ENCODE assay signal across 8 mouse cellular contexts in the genomic region with DNA sequence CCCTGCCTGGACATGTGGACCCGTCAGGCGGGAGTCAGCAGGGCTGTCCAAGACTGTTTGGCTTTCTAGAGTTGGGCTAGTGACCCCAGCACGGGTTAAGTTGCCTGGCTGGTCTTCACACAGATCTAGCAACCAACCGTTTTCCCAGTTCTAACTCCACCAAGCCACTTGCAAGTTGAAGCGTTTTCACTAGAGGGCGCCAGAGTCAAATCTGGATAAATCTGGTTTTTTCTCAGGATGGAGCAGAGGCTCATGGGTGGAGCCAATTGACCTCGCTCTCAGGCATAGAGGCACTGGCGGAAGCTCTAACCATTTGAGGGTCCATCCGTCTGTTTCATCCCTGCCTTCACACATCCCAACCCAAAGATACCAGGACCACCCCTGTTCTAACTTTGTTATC. TPM values are rescaled to one million over a fixed set of nuclear protein-coding genes. Genes with fewer than 3 reads are reported as not detected.
A peak's percentile ranks its signal among the peaks of the same experiment; 100 is the strongest.
DNase-seq lines count a peak whose midpoint lies in the region; ATAC-seq and TF ChIP-seq lines count a peak whose summit lies in the region.

No protein-coding gene starts in this region.

- no peaks in the 10 kb centered on the region for H3K27me3 ChIP-seq in cerebellum, adult 2 months (ENCODE audit: control insufficient read depth, insufficient read depth, low read length)
- H3K27me3 ChIP-seq in forebrain, postnatal 0 days (ENCODE audit: insufficient read depth, low read length) = no peaks in the 10 kb centered on the region
- no peaks in the 10 kb centered on the region for H3K27me3 ChIP-seq in hindbrain, embryonic 10.5 days (ENCODE audit: insufficient read depth, poor library complexity, severe bottlenecking)
- no peaks in the 10 kb centered on the region for H3K27me3 ChIP-seq in limb, embryonic 11.5 days (ENCODE audit: control insufficient read depth, insufficient read depth, low read length)
- no peaks in the 10 kb centered on the region for H3K27me3 ChIP-seq in midbrain, embryonic 14.5 days (ENCODE audit: control insufficient read depth, insufficient read depth, low read length)

- H3K9ac ChIP-seq in forebrain, postnatal 0 days = no peak overlapping the region
- H3K9ac ChIP-seq in limb, embryonic 11.5 days (ENCODE audit: low read length) = no peak overlapping the region
- H3K9ac ChIP-seq in midbrain, embryonic 14.5 days (replicated peaks; ENCODE audit: low read length) = no peak overlapping the region

- peak; percentile 23; the same call in 1 of the 2 replicates for ATAC-seq in forebrain, postnatal 0 days
- no peak for ATAC-seq in limb, embryonic 11.5 days (ENCODE audit: insufficient number of reproducible peaks, low FRiP score, low TSS enrichment, low read depth)
- ATAC-seq in midbrain, embryonic 14.5 days (ENCODE audit: low FRiP score, low TSS enrichment) = no peak

- TF ChIP-seq CTCF in cerebellum, adult 2 months (IDR thresholded peaks at IDR 0.05; ENCODE audit: borderline replicate concordance, insufficient read depth, low read depth, low read length) = peak; percentile 67
- TF ChIP-seq CTCF in forebrain, postnatal 0 days (IDR thresholded peaks at IDR 0.05; ENCODE audit: low read depth) = peak; percentile 56

- no peak overlapping the region for H3K4me3 ChIP-seq in cerebellum, adult 2 months (replicated peaks; ENCODE audit: insufficient read depth, low read depth, low read length)
- H3K4me3 ChIP-seq in forebrain, postnatal 0 days (ENCODE audit: low read depth, low read length) = no peak overlapping the region
- H3K4me3 ChIP-seq in hindbrain, embryonic 10.5 days = peak overlapping the region; percentile 12; the same call in 1 of the 2 replicates
- no peak overlapping the region for H3K4me3 ChIP-seq in limb, embryonic 11.5 days (ENCODE audit: low read depth, low read length)
- H3K4me3 ChIP-seq in midbrain, embryonic 14.5 days (replicated peaks; ENCODE audit: low read depth, low read length) = no peak overlapping the region

- no peak overlapping the region for H3K4me2 ChIP-seq in forebrain, postnatal 0 days (ENCODE audit: low read depth)
- no peak overlapping the region for H3K4me2 ChIP-seq in limb, embryonic 11.5 days (ENCODE audit: low read depth, severe bottlenecking)
- peak overlapping the region; percentile 22 for H3K4me2 ChIP-seq in midbrain, embryonic 14.5 days (ENCODE audit: low read length)

- 23% methylated on average over 9 of the region's 9 CpGs for WGBS in cerebellum, adult 2 months
- 42% methylated on average over 9 of the region's 9 CpGs for WGBS in forebrain, postnatal 0 days
- 41% methylated on average over 9 of the region's 9 CpGs for WGBS in hindbrain, embryonic 10.5 days
- 44% methylated on average over 9 of the region's 9 CpGs for WGBS in limb, embryonic 11.5 days
- 44% methylated on average over 9 of the region's 9 CpGs for WGBS in midbrain, embryonic 14.5 days

- DNase-seq in 3T3-L1 (ENCODE audit: low read depth, low spot score) (peak; percentile 68), MN1 (ENCODE audit: low spot score) (peak; percentile 55)
- DNase-seq in cerebellum, adult 2 months = peak; percentile 57 to 63
- DNase-seq in forebrain, postnatal 0 days = peak; percentile 48
- DNase-seq in hindbrain, embryonic 10.5 days (ENCODE audit: low spot score) = peak; percentile 61
- peak; percentile 77 for DNase-seq in limb, embryonic 11.5 days (ENCODE audit: low spot score)
- peak; percentile 76 for DNase-seq in midbrain, embryonic 14.5 days
- DNase-seq in thymus, postnatal 14 days = peak; percentile 51

- no peak overlapping the region for H3K27ac ChIP-seq in cerebellum, adult 2 months (ENCODE audit: insufficient read depth, low read length)
- no peak overlapping the region for H3K27ac ChIP-seq in forebrain, postnatal 0 days (ENCODE audit: low read depth, low read length)
- H3K27ac ChIP-seq in hindbrain, embryonic 10.5 days = no peak overlapping the region
- no peak overlapping the region for H3K27ac ChIP-seq in limb, embryonic 11.5 days (replicated peaks; ENCODE audit: low read depth, low read length)
- H3K27ac ChIP-seq in midbrain, embryonic 14.5 days (replicated peaks; ENCODE audit: low read depth, low read length) = no peak overlapping the region

- H3K36me3 ChIP-seq in forebrain, postnatal 0 days (ENCODE audit: insufficient read depth) = no peaks in the 10 kb centered on the region
- no peaks in the 10 kb centered on the region for H3K36me3 ChIP-seq in hindbrain, embryonic 10.5 days
- no peaks in the 10 kb centered on the region for H3K36me3 ChIP-seq in limb, embryonic 11.5 days (ENCODE audit: control insufficient read depth, insufficient read depth, low read length)
- H3K36me3 ChIP-seq in midbrain, embryonic 14.5 days (ENCODE audit: control insufficient read depth, insufficient read depth, low read length) = no peaks in the 10 kb centered on the region

- no peak for TF ChIP-seq POLR2A in cerebellum, adult 2 months (IDR thresholded peaks at IDR 0.05; ENCODE audit: borderline replicate concordance, insufficient read depth, low read length)

- H3K4me1 ChIP-seq in cerebellum, adult 2 months (ENCODE audit: control insufficient read depth, insufficient read depth, low read length) = no peaks in the 10 kb centered on the region
- H3K4me1 ChIP-seq in forebrain, postnatal 0 days (ENCODE audit: insufficient read depth) = no peaks in the 10 kb centered on the region
- peaks cover 8% of the 10 kb centered on the region; the same call in 1 of the 2 replicates for H3K4me1 ChIP-seq in hindbrain, embryonic 10.5 days (replicated peaks)
- no peaks in the 10 kb centered on the region for H3K4me1 ChIP-seq in limb, embryonic 11.5 days (ENCODE audit: control insufficient read depth, insufficient read depth, low read length)
- peaks cover 5% of the 10 kb centered on the region for H3K4me1 ChIP-seq in midbrain, embryonic 14.5 days (ENCODE audit: control insufficient read depth, insufficient read depth, low read length)

- H3K9me3 ChIP-seq in forebrain, postnatal 0 days (ENCODE audit: low read length) = no peaks in the 10 kb centered on the region
- no peaks in the 10 kb centered on the region for H3K9me3 ChIP-seq in hindbrain, embryonic 10.5 days
- H3K9me3 ChIP-seq in limb, embryonic 11.5 days (ENCODE audit: control insufficient read depth, low read length) = no peaks in the 10 kb centered on the region
- no peaks in the 10 kb centered on the region for H3K9me3 ChIP-seq in midbrain, embryonic 14.5 days (ENCODE audit: control insufficient read depth, low read length)

RNA-seq across cellular contexts. Expression of a gene that starts 17.6 kb away (rescaled TPM):
- 0.32 and 0.34 TPM in 2 replicates for polyA plus RNA-seq in cerebellum, adult 2 months (2012; rRNA removed)
- total RNA-seq in forebrain, postnatal 0 days (2014; rRNA removed) = 0.57 and 0.77 TPM in 2 replicates
- 0.79 and 1.1 TPM in 2 replicates for polyA plus RNA-seq in forebrain, postnatal 0 days (2015; fragmentation: Nextera tagmentation; extraction: Ambion mirVana)
- 0.14 TPM in 1 of 2 replicates, not detected in the other for polyA plus RNA-seq in hindbrain, embryonic 10.5 days (2016; fragmentation: Nextera tagmentation; extraction: Ambion mirVana)
- polyA plus RNA-seq in limb, embryonic 11.5 days (2014; fragmentation: Nextera tagmentation; extraction: Ambion mirVana) = 0.05 TPM in 1 of 2 replicates, not detected in the other
- polyA plus RNA-seq in midbrain, embryonic 14.5 days (2014; fragmentation: Nextera tagmentation; extraction: Ambion mirVana) = 0.20 TPM in 1 of 2 replicates, not detected in the other

RNA-seq across cellular contexts. Expression of a gene that starts 55.1 kb away (rescaled TPM):
- 82.3 and 89.7 TPM in 2 replicates for polyA plus RNA-seq in cerebellum, adult 2 months (2012; rRNA removed)
- total RNA-seq in forebrain, postnatal 0 days (2014; rRNA removed) = 114 and 144 TPM in 2 replicates
- polyA plus RNA-seq in forebrain, postnatal 0 days (2015; fragmentation: Nextera tagmentation; extraction: Ambion mirVana) = 320 and 327 TPM in 2 replicates
- 184 and 190 TPM in 2 replicates for polyA plus RNA-seq in hindbrain, embryonic 10.5 days (2016; fragmentation: Nextera tagmentation; extraction: Ambion mirVana)
- polyA plus RNA-seq in limb, embryonic 11.5 days (2014; fragmentation: Nextera tagmentation; extraction: Ambion mirVana) = 189 and 192 TPM in 2 replicates
- 283 and 291 TPM in 2 replicates for polyA plus RNA-seq in midbrain, embryonic 14.5 days (2014; fragmentation: Nextera tagmentation; extraction: Ambion mirVana)
